Mouse (Mus musculus) gastrocnemius, postnatal 10 days (tissue): ENCODE results near the gene Pigx. TPM values are rescaled to one million over a fixed set of nuclear protein-coding genes. Genes with fewer than 3 reads are reported as not detected.
"Not testable (repeated sequence)": the region's sequence is repeated elsewhere in the genome, so short reads cannot be mapped to it uniquely, and the experiment has no call there.

Source experiments
- DNase-seq: peaks from one replicate; pipeline ENCODE4 v3.0.0; 2021; ENCODE audit warnings: mixed read lengths
- total RNA-seq, 2 experiments: library from RNA; stranded (reverse); gene quantifications; 2 replicates each; pipeline ENCODE4 v1.2.3; 2021

Pigx gene
- total RNA-seq, 2 experiments from 2014 or later = 15.9 to 16.1 TPM

DNA sequence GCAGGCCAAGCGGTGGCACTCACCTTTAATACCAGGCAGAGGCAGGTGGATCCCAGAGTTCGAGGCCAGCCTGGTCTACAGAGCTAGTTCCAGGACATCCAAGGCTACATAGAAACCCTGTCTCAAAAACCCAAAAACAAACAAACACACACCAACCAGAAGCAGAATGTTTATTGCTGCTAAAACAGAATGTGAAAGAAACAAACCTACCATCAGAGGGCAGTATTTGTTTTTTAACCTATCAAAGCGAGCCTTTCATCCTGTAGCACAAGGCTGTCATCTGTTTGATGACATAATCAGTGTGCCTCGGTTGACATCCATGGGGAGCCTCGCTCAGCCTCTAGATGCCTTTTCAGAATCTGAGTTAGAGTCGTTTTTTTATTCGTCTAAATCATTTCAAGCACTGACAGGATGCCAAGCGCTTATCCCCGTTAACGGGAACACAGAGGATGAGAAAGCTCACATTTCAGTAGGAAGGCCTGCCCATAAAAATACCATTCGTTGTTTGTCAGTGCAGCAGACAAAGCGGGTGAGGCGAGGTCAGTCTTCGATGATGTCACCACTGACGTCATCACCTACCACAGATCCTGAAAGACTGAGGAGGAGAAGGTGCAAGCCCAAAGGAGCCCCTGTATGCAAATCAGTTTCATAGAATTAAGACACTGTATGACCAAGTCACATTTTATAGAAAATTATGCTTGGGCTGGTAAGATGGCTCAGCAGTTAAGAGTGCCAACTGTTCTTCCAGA lies 11.6 kb upstream of the Pigx start:
- DNase-seq = no peak

DNA sequence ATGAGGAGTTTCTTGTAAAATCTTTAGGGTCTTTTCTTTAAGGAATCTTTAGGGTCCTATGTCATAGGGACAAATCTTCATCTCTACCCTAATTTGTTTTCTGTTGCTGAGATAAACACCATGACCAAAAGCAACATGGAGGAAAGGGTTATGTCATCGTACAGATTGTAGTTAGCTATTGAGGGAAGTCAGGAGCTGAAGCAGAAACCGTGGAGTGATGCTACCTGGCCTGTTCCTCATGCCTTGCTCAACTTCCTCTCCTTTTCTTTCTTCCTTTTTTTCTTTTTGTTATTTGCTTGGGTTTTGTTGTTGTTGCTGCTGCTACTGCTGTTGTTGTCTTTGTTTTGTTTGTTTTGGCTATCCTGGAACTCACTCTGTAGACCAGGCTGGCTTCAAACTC lies 9.0 kb upstream of the Pigx start:
- DNase-seq = no peak

DNA sequence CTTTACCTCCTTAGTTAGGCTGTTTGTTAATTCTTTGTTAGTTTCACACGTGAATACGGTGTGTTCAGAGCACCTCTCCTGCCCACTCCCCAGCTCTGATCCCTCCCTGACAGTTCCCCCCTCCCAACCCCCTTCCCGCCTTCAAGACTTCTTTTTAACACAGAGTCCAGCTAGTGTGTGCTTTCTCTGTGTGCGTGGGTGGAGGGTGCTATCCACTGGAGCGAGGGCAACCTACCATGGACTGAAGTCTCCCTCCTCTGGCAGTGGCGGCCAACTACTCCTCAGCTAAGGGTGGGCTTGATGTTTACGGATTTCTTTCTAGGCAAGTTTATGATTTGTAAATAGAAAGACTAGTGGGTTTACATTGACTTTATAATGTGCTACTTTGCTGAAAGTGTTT lies 8.6 kb upstream of the Pigx start:
- no peak for DNase-seq

DNA sequence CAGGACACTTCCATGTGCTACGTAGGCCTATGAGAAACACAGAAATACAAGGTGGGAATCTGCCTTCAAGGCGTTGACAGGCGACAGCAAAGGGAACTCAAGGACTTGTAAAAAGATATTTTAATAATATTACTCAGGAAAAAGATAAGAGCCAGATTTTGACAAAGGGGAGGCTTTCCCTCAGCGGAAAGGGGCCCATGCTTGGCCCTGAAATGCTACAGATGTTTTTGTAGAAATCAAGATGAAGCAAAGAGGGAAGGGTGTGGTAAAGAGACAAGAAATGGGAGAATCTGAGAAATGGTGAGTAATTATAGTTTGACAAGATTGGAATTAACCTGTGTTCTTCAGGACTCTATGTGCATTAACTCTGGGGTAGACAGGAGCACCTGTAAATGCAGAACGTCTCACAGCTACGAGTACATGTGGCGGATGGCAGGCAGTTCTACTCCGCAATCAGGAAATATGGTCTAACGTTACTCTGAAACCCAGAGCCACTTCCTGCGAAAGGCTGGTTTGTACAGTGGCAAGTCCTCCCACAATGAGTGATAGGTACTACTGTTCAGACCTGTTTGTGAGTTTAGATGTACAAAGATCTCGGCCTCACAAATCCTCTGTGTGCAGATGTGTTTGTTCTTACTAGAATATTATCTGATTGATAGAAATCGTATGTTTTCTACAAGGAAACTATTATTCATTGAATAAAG lies 8.0 kb upstream of the Pigx start:
- no peak for DNase-seq

DNA sequence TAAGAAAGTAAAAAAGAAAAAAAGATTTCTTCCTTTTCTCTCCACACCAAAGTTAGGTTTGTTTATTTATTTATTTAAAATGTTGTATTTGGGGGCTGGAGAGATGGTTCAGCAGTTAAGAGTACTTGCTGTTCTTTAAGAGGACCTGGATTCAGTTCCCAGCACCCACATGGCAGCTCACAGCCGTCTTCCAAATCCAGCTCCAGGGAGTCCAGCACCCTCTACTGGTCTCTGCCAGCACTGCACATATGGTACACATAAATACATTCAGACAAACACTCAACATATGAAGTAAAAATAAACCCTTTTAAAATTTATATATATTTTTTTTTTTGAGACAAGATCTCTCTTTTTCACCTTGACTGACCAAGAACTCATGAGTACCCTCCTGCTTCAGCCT lies 6.2 kb upstream of the Pigx start:
- DNase-seq = no peak

- DNase-seq = no peak
These were observed 2.8 kb upstream of the Pigx start for GRCm38 (mm10) chr16:32102295-32102694.

GRCm38 (mm10) chr16:32098897-32099637 lies 473 bp downstream of the Pigx start:
- DNase-seq = no peak

- not testable (repeated sequence) for DNase-seq
These were observed 1.8 kb downstream of the Pigx start for GRCm38 (mm10) chr16:32097757-32098156.

DNA sequence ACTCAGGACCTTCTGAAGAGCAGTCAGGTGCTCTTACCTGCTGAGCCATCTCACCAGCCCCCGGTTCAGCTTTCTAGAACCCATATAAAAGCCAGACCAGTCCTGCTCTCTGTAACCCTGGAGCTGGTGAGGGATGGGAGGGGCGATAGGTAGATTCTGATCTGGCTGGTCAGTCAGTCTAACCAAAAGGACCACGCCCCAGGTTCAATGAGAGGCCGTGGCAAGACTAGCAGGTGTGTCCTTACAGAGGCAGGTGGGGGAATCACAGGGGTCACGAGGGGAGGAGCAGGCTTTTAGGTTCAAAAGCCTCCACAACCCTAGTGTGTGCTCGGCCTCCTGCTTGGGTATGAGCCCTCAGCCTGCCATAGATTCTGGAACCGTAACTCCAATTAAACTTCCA lies 8.1 kb downstream of the Pigx start:
- no peak for DNase-seq

DNA sequence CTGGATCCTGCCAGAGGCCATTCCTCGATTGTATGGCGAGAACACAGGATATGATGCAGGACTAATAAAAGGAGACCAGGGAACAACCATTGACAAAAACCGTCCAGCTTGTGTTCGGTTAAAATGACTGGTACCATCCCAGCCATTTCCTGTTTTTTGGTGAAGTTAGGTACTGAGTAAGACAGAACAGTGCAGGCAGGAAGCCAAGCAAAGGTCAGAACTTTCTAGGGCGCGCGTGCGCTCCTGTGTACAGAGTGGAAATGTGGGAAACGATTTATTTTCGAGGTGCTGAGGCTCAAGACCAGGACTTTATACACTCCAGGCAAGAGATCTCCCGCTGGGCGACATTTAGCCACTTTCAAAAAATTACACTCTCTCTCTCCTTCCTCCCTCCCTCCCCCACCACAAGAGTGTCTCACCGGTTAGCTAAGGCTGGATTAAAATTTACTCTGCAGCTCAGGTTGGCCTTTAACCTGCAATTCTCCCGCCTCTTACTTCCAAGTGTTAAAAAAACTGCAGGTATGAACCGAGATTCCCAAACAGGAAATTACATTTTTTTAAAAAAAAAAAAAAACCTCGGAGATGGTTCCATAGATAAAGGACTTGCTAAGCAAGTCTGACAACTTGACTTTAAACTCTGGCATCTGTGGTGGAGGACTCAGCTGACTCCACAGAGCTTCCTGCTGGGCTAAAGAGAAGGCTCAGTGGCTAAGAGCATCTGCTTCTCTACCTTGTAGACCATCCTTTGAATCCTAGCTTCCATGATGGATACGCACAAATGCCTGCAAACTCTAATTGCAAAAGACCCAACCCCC lies 11.7 kb downstream of the Pigx start:
- no peak for DNase-seq

DNA sequence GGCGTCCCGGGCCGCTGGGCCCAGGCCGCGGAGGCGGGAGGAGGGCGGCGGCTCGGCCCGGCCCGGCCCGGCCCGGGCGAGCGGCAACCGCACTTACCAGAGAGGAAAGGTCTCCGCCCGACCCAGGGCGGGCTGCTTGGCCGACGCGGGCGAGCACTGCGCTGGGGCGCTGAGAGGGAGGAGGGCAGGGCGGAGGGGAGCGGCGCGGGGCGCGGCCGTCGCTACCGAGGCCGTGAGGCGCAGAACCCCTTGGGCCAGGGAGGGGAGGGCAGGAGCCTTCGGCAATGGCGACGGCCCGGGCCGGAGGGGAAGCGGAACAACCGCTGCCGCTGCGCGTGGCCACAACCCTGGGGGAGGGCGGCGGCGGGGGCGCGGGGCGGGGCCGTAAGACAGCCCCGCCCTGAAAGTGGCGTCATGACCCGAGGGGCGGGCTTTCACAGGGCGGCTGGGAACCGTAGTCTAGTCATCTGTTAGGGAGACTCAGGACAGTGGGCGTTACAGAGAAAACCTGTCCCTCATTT lies 20.5 kb downstream of the Pigx start, which contains the start of gene Pak2:
TSS of gene Pak2 (minus strand) at position 352 of the 521 bp plus-strand sequence.
- peak; percentile 89 for DNase-seq

DNA sequence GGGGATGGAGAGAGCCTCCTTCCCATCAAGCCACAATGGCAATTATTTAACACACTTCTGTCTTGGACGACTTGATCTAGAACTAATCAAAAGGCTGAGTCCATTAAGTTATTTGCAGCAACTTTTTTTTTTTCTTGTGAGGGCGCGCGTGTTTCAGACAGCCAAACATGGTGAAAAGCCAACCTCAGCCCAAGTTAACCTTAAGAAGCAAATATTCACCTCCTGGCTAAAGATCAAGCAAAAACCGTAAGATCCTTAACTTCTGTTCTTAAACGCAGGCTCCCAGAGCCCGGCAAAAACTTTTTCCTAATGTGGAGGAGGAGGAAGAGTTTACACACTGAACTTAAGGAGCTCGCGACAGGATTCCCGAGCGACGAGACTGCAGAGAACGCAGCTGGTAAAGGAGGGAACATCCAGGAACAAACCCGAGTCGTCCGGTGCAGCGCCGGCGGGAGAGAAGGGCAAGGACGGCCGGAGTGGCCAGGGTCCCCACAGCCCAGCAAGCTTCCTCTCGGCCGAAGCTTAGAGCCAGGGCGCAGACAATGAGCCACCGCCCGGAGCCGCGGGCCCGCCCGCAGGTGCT lies 21.0 kb downstream of the Pigx start:
- peak; percentile 55 for DNase-seq

GRCm38 (mm10) chr16:32077648-32078407 lies 21.7 kb downstream of the Pigx start:
- DNase-seq = no peak

- no peak for DNase-seq
These were observed 23.1 kb downstream of the Pigx start for GRCm38 (mm10) chr16:32076406-32076805.

- DNase-seq = no peak
These were observed 23.8 kb downstream of the Pigx start for GRCm38 (mm10) chr16:32075762-32076161.

DNA sequence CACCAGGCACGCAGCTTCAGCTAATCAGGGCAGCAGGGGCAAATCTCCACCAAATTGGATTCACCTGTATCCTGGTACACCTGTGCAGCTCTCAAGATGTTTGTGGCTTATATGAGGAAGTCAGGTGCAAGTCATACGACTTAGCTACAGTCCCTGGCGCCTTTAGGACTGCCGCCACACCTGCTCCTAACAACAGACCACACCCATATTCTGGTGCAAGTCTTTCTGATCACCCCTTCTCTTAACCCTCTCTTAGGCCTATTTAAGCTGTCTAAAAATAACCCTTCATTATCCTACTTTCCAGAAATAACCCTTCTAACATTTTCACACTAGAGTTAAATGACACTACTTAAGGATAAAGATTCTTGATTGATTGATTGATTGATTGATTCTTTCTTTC lies 29.5 kb downstream of the Pigx start:
- DNase-seq = not testable (repeated sequence)

- no peak for DNase-seq
These were observed 30.9 kb downstream of the Pigx start for GRCm38 (mm10) chr16:32068389-32069300.

DNA sequence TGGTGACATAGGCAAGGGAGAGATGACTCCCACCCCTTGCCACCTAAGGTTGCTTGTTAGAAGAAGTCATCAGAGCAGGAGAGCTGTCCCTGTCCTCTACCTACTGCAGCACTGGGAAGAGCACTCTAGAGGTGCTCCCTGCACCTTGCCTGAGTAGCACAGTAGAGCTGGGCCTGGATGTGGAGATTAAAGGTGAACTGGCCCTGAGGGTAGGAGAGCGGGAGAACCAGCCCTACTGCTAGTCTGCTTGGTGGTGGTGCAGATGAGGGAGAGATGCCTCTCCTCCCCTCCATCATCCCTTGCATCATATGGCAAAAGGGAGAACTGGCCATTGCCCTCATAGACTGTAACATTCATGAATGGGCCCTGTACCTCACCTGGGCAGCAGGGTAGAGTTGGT lies 32.6 kb downstream of the Pigx start:
- no peak for DNase-seq

- DNase-seq = no peak
These were observed 35.6 kb downstream of the Pigx start for GRCm38 (mm10) chr16:32063900-32064299.

DNA sequence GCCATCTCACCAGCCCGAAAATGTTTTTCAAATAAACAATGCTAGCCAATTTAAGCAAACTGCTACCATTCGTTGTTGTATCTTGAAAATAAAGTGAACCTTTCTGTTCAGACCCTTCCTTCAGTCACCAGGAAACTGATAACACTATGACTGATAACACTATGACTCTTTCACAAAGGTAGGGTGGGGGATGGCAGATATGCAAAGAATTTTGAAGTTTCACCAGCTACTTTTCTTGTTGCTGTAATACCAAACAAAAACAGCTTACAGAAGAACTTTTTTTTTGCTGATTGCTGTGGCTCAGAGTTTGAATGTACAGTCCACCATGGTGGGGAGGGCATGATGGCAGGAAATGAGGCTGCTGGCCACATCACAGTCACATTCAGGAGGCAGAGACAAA lies 37.3 kb downstream of the Pigx start:
- no peak for DNase-seq
